Mouse (Mus musculus): Measurements from ENCODE around the gene Gm15319. TPM values are rescaled to one million over a fixed set of nuclear protein-coding genes. Genes with fewer than 3 reads are reported as not detected.
"Not testable (repeated sequence)": the region's sequence is repeated elsewhere in the genome, so short reads cannot be mapped to it uniquely, and the experiment has no call there.

Gm15319 gene
- polyA plus RNA-seq, 1 experiment from 2014 or later = not detected

GRCm38 (mm10) chr8:20288878-20289277, 74.1 kb downstream of the Gm15319 start:
- not testable (repeated sequence) for H3K4me3 ChIP-seq (ENCODE audit: low read depth, low read length); DNase-seq (ENCODE audit: low spot score); H3K4me1 ChIP-seq (replicated peaks; ENCODE audit: control insufficient read depth, insufficient read depth, low read length); H3K36me3 ChIP-seq (ENCODE audit: control insufficient read depth, insufficient read depth, low read length); H3K27me3 ChIP-seq (replicated peaks; ENCODE audit: control insufficient read depth, insufficient read depth, low read length); H3K27ac ChIP-seq (ENCODE audit: low read depth, low read length); ATAC-seq (replicated peaks; ENCODE audit: low FRiP score); H3K9ac ChIP-seq (ENCODE audit: low read depth, low read length); H3K4me2 ChIP-seq; H3K9me3 ChIP-seq (ENCODE audit: control insufficient read depth, low read length)
- 87% methylated on average over 1 of the region's 3 CpGs for WGBS

DNA sequence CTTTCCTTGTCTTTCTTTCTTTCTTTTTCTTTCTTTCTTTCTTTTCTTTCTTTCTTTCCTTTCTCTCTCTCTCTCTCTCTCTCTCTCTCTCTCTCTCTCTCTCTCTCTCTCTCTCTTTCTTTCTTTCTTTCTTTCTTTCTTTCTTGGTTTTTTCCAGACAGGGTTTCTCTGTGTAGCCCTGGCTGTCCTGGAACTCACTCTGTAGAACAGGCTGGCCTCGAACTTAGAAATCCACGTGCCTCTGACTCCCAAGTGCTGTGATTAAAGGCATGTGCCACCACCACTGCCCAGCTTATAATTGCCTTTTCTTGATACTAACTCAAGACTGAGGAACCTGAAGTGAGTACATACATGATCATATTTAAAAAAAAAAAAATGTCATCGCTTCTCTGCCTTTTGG, 75.3 kb downstream of the Gm15319 start:
- H3K36me3 ChIP-seq (ENCODE audit: control insufficient read depth, insufficient read depth, low read length); H3K9me3 ChIP-seq (ENCODE audit: control insufficient read depth, low read length); ATAC-seq (replicated peaks; ENCODE audit: low FRiP score); H3K4me3 ChIP-seq (ENCODE audit: low read depth, low read length); DNase-seq (ENCODE audit: low spot score); H3K27me3 ChIP-seq (replicated peaks; ENCODE audit: control insufficient read depth, insufficient read depth, low read length); H3K4me1 ChIP-seq (replicated peaks; ENCODE audit: control insufficient read depth, insufficient read depth, low read length); H3K4me2 ChIP-seq; H3K9ac ChIP-seq (ENCODE audit: low read depth, low read length); H3K27ac ChIP-seq (ENCODE audit: low read depth, low read length): not testable (repeated sequence)
- WGBS = 88% methylated on average over 3 of the region's 3 CpGs
